Mouse (Mus musculus) E14TG2a.4 (cell line): ENCODE data around the gene Ppm1h.

Source experiments
- CTCF ChIP-seq: conservative IDR thresholded peaks from 2 replicates; pipeline ENCODE4 v1.5.1; 2014; ENCODE audit warnings: low read length
- NANOG ChIP-seq: IDR thresholded peaks from 2 replicates; pipeline ENCODE4 v1.6.1; 2014; ENCODE audit warnings: borderline replicate concordance, low read length, mixed read lengths
- POU5F1 ChIP-seq: IDR thresholded peaks from 2 replicates; pipeline ENCODE4 v1.6.1; 2014; ENCODE audit warnings: low read length, borderline replicate concordance

DNA sequence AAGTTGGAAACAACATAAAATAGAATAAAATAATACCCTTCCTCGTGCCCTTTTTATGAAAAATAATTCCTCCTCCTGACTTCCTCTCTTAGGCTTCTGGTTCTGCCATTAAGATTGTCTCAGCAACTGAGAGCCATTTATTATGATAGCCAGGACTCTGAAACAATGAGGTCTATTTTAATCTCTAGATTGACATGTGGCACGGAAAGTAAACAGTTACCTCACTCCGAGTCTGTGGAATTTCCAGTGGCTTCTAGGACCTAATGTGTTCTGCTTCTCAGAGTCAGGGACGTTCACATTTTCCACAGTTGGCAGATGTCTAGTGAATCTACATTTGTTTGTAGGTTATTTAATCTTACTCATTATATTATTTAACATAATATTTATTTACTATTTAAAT lies 87.0 kb downstream of the Ppm1h start:
- TF ChIP-seq CTCF: no peak
- no peak for TF ChIP-seq POU5F1
- TF ChIP-seq NANOG: no peak
